Mouse (Mus musculus) hindbrain, embryonic 14.5 days (tissue): ENCODE results near the gene Gm45140. TPM values are rescaled to one million over a fixed set of nuclear protein-coding genes. Genes with fewer than 3 reads are reported as not detected.
A peak's percentile ranks its signal among the peaks of the same experiment; 100 is the strongest.

Experiments
- ATAC-seq: fragments of 200-750 bp; cut with Nextera tagmentation; 2 replicates; pipeline ENCODE4 v1.8.0; 2017; ENCODE audit warnings: moderate number of reproducible peaks, mild to moderate bottlenecking, moderate TSS enrichment, moderate library complexity; ENCODE audit not compliant: low FRiP score
- DNase-seq: peaks from one replicate; pipeline ENCODE4 v3.0.0-alpha.2; 2015; ENCODE audit warnings: low spot score
- H3K27ac ChIP-seq: fragments of 300-500 bp; sonication (generic); 2 replicates; pipeline ENCODE4 v1.5.1; 2014; ENCODE audit warnings: mild to moderate bottlenecking, moderate library complexity
- H3K27me3 ChIP-seq: fragments of 300-500 bp; sonication (generic); 2 replicates; pipeline ENCODE4 v1.6.1; 2014; ENCODE audit warnings: mild to moderate bottlenecking, low read length, mixed read lengths; ENCODE audit not compliant: control insufficient read depth, insufficient read depth
- H3K36me3 ChIP-seq: fragments of 300-500 bp; sonication (generic); replicated peaks from 2 replicates; pipeline ENCODE4 v1.6.1; 2014; ENCODE audit not compliant: control insufficient read depth, insufficient read depth
- H3K4me1 ChIP-seq: fragments of 300-500 bp; sonication (generic); replicated peaks from 2 replicates; pipeline ENCODE4 v1.6.1; 2014; ENCODE audit warnings: antibody characterized with exemption, low read length, mixed read lengths; ENCODE audit not compliant: control insufficient read depth, insufficient read depth
- H3K4me2 ChIP-seq: fragments of 300-500 bp; sonication (generic); replicated peaks from 2 replicates; pipeline ENCODE4 v1.6.1; 2014; ENCODE audit warnings: mild to moderate bottlenecking, moderate library complexity
- H3K4me3 ChIP-seq: fragments of 300-500 bp; sonication (generic); replicated peaks from 2 replicates; pipeline ENCODE4 v1.5.1; 2014; ENCODE audit warnings: mild to moderate bottlenecking, low read length
- H3K9ac ChIP-seq: fragments of 300-500 bp; sonication (generic); 2 replicates; pipeline ENCODE4 v1.6.1; 2014
- H3K9me3 ChIP-seq: fragments of 300-500 bp; sonication (generic); 2 replicates; pipeline ENCODE4 v1.6.1; 2016; ENCODE audit warnings: low read length; ENCODE audit not compliant: control insufficient read depth
- WGBS: fragments of 180-500 bp; shearing (Covaris S2); extraction: QIAGEN DNeasy Blood & Tissue Kit; methylation state at CpG from one replicate; pipeline ENCODE4 v1.1.7; 2014; 5-methylcytosine and 5-hydroxymethylcytosine counted together
- polyA plus RNA-seq: library from polyadenylated mRNA; unstranded; fragments of >200 nt; fragmentation: Nextera tagmentation; extraction: Ambion mirVana; gene quantifications from 2 replicates; pipeline ENCODE4 v1.2.1, GENCODE M21; 2014

The Gm45140 gene
- polyA plus RNA-seq, 1 experiment from 2014 or later: 1.1 TPM

GRCm38 (mm10) chr6:87850155-87850899 is 14.7 kb upstream of the Gm45140 start:
- under 1% methylated on average over 70 of the region's 73 CpGs for WGBS
- Histone ChIP-seq H3K4me1 (peaks cover 34% of the 10 kb centered on the region), H3K4me2 (peak overlapping the region; percentile 85), H3K9ac (peak overlapping the region; percentile 89), H3K27me3 (no peaks in the 10 kb centered on the region), H3K9me3 (no peaks in the 10 kb centered on the region), H3K4me3 (peak overlapping the region; percentile 98), H3K36me3 (peaks cover 15% of the 10 kb centered on the region), H3K27ac (peak overlapping the region; percentile 92)
- peak; percentile 76; the same call in 1 of the 2 replicates for ATAC-seq
- DNase-seq: no peak

GRCm38 (mm10) chr6:87849780-87850154 is 14.2 kb upstream of the Gm45140 start:
- Histone ChIP-seq H3K27ac (peak overlapping the region; percentile 92; the same call in 1 of the 2 replicates), H3K27me3 (no peaks in the 10 kb centered on the region), H3K4me2 (peak overlapping the region; percentile 85), H3K9ac (peak overlapping the region; percentile 89), H3K4me3 (peak overlapping the region; percentile 98), H3K36me3 (peaks cover 21% of the 10 kb centered on the region), H3K4me1 (peaks cover 34% of the 10 kb centered on the region), H3K9me3 (no peaks in the 10 kb centered on the region)
- ATAC-seq (no peak), DNase-seq (no peak)
- 2% methylated on average over 8 of the region's 8 CpGs for WGBS

GRCm38 (mm10) chr6:87846813-87847212 is 11.2 kb upstream of the Gm45140 start:
- Histone ChIP-seq H3K9me3 (no peaks in the 10 kb centered on the region), H3K36me3 (peaks cover 49% of the 10 kb centered on the region), H3K4me3 (no peak overlapping the region), H3K4me2 (no peak overlapping the region), H3K27me3 (no peaks in the 10 kb centered on the region), H3K27ac (no peak overlapping the region), H3K9ac (no peak overlapping the region), H3K4me1 (peaks cover 34% of the 10 kb centered on the region)
- no peak for DNase-seq
- 93% methylated on average over 1 of the region's 1 CpGs for WGBS
- ATAC-seq: no peak

- Histone ChIP-seq H3K27ac (no peak overlapping the region), H3K27me3 (no peaks in the 10 kb centered on the region), H3K4me1 (peaks cover 29% of the 10 kb centered on the region), H3K4me3 (no peak overlapping the region), H3K9me3 (no peaks in the 10 kb centered on the region), H3K36me3 (peaks cover 52% of the 10 kb centered on the region), H3K9ac (no peak overlapping the region), H3K4me2 (no peak overlapping the region)
- WGBS: 96% methylated on average over 13 of the region's 13 CpGs
- ATAC-seq (no peak), DNase-seq (no peak)
Observed at GRCm38 (mm10) chr6:87845031-87845695, 9.6 kb upstream of the Gm45140 start.

DNA sequence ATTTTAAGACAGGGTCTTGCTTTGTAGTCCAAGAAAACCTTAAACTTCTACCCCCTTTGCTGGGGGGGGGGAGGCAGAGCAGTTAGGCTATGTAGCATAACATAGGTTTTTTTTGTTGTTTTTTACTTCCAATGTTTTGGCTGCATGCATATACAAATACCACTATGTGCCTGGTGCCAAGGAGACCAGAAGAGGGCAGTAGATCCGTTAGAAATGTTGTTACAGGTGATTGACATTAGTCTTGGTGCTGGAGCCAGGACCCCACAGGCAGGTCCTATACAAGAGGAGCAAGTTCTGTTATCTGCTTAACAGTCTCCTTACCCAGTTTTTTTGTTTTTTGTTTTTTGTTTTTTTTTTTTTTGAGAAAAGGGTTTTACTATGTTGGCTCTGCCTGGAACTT is 6.7 kb upstream of the Gm45140 start:
- Histone ChIP-seq H3K4me1 (peaks cover 20% of the 10 kb centered on the region), H3K27ac (no peak overlapping the region), H3K9me3 (no peaks in the 10 kb centered on the region), H3K36me3 (peaks cover 40% of the 10 kb centered on the region), H3K27me3 (no peaks in the 10 kb centered on the region), H3K9ac (no peak overlapping the region), H3K4me2 (no peak overlapping the region), H3K4me3 (no peak overlapping the region)
- 16% methylated on average over 1 of the region's 1 CpGs for WGBS
- ATAC-seq (no peak), DNase-seq (no peak)

- Histone ChIP-seq H3K27ac (no peak overlapping the region), H3K9ac (no peak overlapping the region), H3K4me3 (no peak overlapping the region), H3K4me1 (peaks cover 16% of the 10 kb centered on the region), H3K9me3 (no peaks in the 10 kb centered on the region), H3K36me3 (peaks cover 40% of the 10 kb centered on the region), H3K27me3 (no peaks in the 10 kb centered on the region), H3K4me2 (no peak overlapping the region)
- 85% methylated on average over 8 of the region's 8 CpGs for WGBS
- DNase-seq (no peak), ATAC-seq (no peak)
Observed at GRCm38 (mm10) chr6:87841635-87842034, 6.0 kb upstream of the Gm45140 start.

GRCm38 (mm10) chr6:87839797-87840341 is 4.3 kb upstream of the Gm45140 start:
- H3K4me1 ChIP-seq: peaks cover 16% of the 10 kb centered on the region
- no peak overlapping the region for H3K27ac ChIP-seq
- no peaks in the 10 kb centered on the region for H3K27me3 ChIP-seq
- 65% methylated on average over 11 of the region's 11 CpGs for WGBS
- peaks cover 47% of the 10 kb centered on the region for H3K36me3 ChIP-seq
- ATAC-seq: no peak
- peak overlapping the region; percentile 73; the same call in 1 of the 2 replicates for H3K9ac ChIP-seq
- no peak overlapping the region for H3K4me3 ChIP-seq
- DNase-seq: no peak
- no peak overlapping the region for H3K4me2 ChIP-seq
- no peaks in the 10 kb centered on the region for H3K9me3 ChIP-seq

GRCm38 (mm10) chr6:87838551-87839197 is 3.1 kb upstream of the Gm45140 start, which contains the start of gene Isy1:
Isy1 (minus strand) TSS chr6:87838798.
- H3K9me3 ChIP-seq: no peaks in the 10 kb centered on the region
- H3K4me1 ChIP-seq: peaks cover 16% of the 10 kb centered on the region
- DNase-seq: peak; percentile 98
- H3K9ac ChIP-seq: peak within 1 kb of the TSS; percentile 83
- H3K4me3 ChIP-seq: peak within 1 kb of the TSS; percentile 68
- H3K36me3 ChIP-seq: peaks cover 47% of the 10 kb centered on the region
- under 1% methylated on average over 46 of the region's 46 CpGs for WGBS
- H3K27me3 ChIP-seq: no peaks in the 10 kb centered on the region
- peak; percentile 98 for ATAC-seq
- peak within 1 kb of the TSS; percentile 96 for H3K27ac ChIP-seq
- peak within 1 kb of the TSS; percentile 90 for H3K4me2 ChIP-seq

- H3K27ac ChIP-seq: no peak overlapping the region
- H3K4me3 ChIP-seq: no peak overlapping the region
- no peak for ATAC-seq
- H3K9me3 ChIP-seq: no peaks in the 10 kb centered on the region
- no peak overlapping the region for H3K4me2 ChIP-seq
- H3K36me3 ChIP-seq: peaks cover 100% of the 10 kb centered on the region
- H3K4me1 ChIP-seq: no peaks in the 10 kb centered on the region
- WGBS: 99% methylated on average over 2 of the region's 2 CpGs
- no peaks in the 10 kb centered on the region for H3K27me3 ChIP-seq
- DNase-seq: no peak
- H3K9ac ChIP-seq: no peak overlapping the region
Observed at GRCm38 (mm10) chr6:87820366-87820765, 15.2 kb downstream of the Gm45140 start.
